Mouse (Mus musculus) bone marrow, adult 2 months (tissue): ENCODE results near the gene 2310061N02Rik.

Experiments used
- CTCF ChIP-seq: fragments of 200-500 bp; IDR thresholded peaks from 2 replicates; pipeline ENCODE4 v1.5.1; 2011; ENCODE audit warnings: low read length, control low read depth; ENCODE audit not compliant: control insufficient read depth, insufficient read depth
- POLR2A ChIP-seq: fragments of 200-500 bp; IDR thresholded peaks from 2 replicates; pipeline ENCODE4 v1.6.1; 2011; ENCODE audit warnings: low read depth, mild to moderate bottlenecking, control low read depth, low read length, borderline replicate concordance; ENCODE audit not compliant: control insufficient read depth

- TF ChIP-seq POLR2A (no peak), CTCF (no peak)
These were observed 3.5 kb upstream of the 2310061N02Rik start for GRCm38 (mm10) chr16:88711245-88711644.
